In genomic region chr7:138818314-138818713, GRCm38 (mm10) we compare ENCODE assay signal across 10 mouse cellular contexts. TPM values are rescaled to one million over a fixed set of nuclear protein-coding genes. Genes with fewer than 3 reads are reported as not detected.
DNase-seq lines count a peak whose midpoint lies in the region.
"Had no signal": no experiment of that assay in that cellular context is flagged by ENCODE, and none has a peak within 500 bp of the region (broad histone marks: within the 10 kb centered on the region; RNA-seq: fewer than 3 reads in every experiment).

No protein-coding gene starts in this region.

- DNase-seq in adrenal gland, postnatal 14 days: peak; percentile 43
- DNase-seq in adrenal gland, postnatal 25 days: no peak
- peak; percentile 31 for DNase-seq in kidney, adult 9 months
- DNase-seq in kidney, adult 11 months: no peak
- DNase-seq in retina, embryonic 14.5 days (ENCODE audit: low spot score): peak; percentile 50
- DNase-seq in retina, postnatal 1 day: no peak
- peak; percentile 22 to 34 for DNase-seq in kidney, postnatal 4 days
- DNase-seq in right cerebral cortex, adult 2 months (ENCODE audit: low spot score in 2 of 2): no peak
- DNase-seq: B cell, adult 2 months; liver, embryonic 13.5 days had no signal

RNA-seq across cellular contexts. Expression of gene Ppp2r2d, which starts 27.6 kb away (rescaled TPM):
- total RNA-seq in adrenal gland, postnatal 14 days (2021): 63.7 and 70.5 TPM in 2 replicates
- 66.1 and 74.6 TPM in 2 replicates for total RNA-seq in adrenal gland, postnatal 25 days (2021)

RNA-seq across cellular contexts. Expression of gene Mapk1ip1, which starts 27.8 kb away (rescaled TPM):
- 25.2 and 32.4 TPM in 2 replicates for total RNA-seq in adrenal gland, postnatal 14 days (2021)
- total RNA-seq in adrenal gland, postnatal 25 days (2021): 29.6 and 32.1 TPM in 2 replicates

Comparison
In these comparisons a context has a peak if more than half of its experiments do, and no peak if none do; other contexts are left out.
1. DNase-seq: peak in adrenal gland, postnatal 14 days (single experiment), kidney, adult 9 months (single experiment), retina, embryonic 14.5 days (single experiment) and kidney, postnatal 4 days (2 of 2); none in adrenal gland, postnatal 25 days (single experiment), kidney, adult 11 months (single experiment), retina, postnatal 1 day (single experiment) and right cerebral cortex, adult 2 months (0 of 2).